Mouse (Mus musculus): ENCODE measurements around the gene Fitm1.

Fitm1 gene

GRCm38 (mm10) chr14:55575302-55575701, at the start of gene Fitm1:
Gene Fitm1 (plus strand): TSS chr14:55575617.
- in situ Hi-C loops (cut with MboI, MseI): loop anchor here (25.0 kb wide), 1 partner anchor 688 kb away; the partner anchor contains the start of genes Bcl2l2, Gm20521, Pabpn1 and Ppp1r3e

DNA sequence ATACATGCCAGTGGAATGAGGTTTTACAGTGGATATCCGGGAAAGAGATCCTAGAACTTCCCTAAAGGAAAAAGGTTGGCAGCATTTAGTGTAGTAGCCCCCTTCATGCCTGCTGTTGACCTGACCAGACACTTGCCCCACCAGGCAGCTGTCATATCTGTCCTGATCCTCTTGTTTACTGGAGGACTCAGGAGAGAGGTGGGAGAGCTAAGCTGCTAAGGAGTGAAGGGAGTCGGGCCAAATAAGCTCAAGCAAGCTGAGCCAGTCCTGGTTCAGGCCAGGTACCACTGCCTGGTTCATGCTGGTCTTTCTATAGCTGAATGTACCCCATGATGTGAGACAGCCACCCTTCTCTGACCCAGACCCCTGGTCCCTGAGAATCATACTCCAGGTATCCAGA, 48.7 kb upstream of the Fitm1 start:
- in situ Hi-C loops (cut with MboI, MseI): no loop called here

GRCm38 (mm10) chr14:55527940-55528339, 47.5 kb upstream of the Fitm1 start:
- in situ Hi-C loops (cut with MboI, MseI): no loop called here

DNA sequence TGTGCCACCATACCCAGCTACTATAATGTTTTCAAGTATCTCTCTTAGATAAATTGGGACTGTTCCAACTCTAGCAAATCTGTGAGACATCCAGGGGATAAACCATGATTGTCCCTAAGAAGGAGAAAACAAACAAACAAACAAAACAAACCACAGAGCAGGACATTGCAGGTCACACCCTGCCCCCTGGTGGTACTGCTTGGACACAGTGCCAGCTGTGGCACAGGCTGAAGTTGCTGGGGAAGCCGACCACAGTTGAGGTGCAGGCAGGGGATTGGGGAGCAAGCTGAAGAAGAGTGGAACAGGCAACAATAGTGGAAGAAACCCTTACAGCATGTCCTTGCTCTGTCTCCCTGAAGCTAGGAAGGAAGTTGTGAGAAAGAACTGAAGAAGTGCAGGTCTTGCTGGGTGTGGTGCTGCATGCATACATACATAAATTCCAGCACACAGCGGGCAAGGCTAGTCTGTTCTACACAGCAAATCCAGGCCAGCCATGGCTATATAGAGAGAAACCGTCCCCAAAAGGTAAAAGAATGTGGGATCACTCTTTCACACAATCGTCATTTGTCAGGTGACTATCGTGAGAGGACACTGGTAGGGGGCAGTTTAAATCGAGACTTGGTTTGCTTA, 39.2 kb upstream of the Fitm1 start:
- in situ Hi-C loops (cut with MboI, MseI): no loop called here

GRCm38 (mm10) chr14:55540067-55540786, 35.2 kb upstream of the Fitm1 start, which contains the start of gene Pck2:
Gene Pck2 (plus strand): TSS chr14:55540266.
- in situ Hi-C loops (cut with MboI, MseI): no loop called here

DNA sequence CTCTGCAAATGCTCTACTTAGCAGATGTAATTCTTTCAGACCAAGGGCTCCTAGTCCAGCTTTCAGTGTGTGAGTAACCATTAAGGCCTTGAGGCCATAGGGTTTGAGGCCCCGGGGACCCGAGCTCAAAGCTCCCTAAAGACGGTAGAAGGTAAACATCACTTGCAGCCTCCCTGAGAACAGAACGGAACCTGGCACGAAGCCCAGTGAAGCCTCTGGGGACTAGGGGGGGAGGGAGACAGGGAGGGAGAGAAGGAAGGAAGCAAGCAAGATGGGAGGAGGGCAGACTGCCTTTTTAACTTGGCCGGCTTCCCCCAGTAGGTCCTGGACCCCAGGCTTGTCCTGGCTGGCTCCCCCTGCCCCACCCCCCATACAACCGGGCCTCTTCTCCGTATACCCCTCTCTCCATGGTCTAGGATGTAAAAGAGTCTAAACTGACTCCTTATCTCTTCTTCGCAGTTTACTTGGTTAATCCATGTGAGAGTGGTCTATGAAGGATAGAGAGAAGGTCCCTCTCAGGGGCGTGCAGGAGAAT, 34.6 kb upstream of the Fitm1 start:
- in situ Hi-C loops (cut with MboI, MseI): no loop called here

GRCm38 (mm10) chr14:55542268-55542667, 33.1 kb upstream of the Fitm1 start:
- in situ Hi-C loops (cut with MboI, MseI): no loop called here

DNA sequence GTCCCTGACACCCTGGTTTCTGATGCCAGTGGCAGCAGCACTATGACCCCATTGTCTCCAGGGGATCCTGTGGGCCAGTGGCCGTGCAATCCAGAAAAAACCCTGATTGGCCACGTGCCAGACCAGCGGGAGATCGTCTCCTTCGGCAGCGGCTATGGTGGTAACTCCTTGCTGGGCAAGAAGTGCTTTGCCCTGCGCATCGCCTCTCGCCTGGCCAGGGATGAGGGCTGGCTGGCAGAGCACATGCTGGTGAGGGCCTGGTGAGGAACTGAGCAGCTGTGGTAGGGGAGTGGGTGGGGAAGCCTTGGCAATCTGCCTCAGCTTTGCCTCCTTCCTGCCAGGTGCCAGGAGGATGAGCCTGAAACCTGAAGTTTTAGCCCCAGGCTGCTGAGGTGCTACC, 31.1 kb upstream of the Fitm1 start:
- in situ Hi-C loops (cut with MboI, MseI): no loop called here

DNA sequence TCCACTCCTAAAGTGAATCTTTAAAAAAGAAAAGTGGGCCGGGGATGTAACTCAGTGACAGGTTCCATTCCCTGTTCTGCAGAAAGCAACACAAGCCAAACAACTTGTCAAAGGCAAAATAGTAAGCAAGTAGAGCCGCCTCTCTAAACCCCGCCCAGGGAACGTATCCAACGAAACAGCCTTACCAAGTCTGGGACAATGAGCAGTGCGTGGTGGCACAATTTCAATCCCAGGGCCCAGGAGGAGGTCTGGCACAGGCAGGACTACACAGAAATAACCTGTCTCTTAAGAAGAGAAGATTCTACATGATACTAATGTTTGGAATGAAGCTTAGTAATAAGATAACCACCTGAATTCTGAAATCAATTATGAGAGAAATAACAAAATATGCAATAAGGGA, 25.2 kb upstream of the Fitm1 start:
- in situ Hi-C loops (cut with MboI, MseI): no loop called here

DNA sequence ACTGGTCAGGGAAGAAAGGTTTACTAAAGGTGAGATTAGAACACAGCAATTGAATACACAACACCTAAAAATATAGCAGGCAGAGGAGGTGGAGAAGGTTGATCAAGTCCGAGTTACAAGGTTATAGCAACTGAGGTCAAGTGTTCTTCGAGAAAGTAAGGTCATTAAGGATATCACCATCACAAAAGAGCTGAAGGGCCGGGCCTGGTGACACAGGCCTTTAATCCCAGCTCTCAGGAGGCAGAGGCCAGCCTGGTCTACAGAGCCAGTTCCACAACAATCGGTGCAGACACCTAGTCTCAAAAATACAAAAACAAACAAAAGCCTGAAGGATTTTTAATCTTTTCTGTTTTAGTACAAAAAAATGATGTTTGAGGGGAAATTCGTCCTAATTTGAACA, 24.1 kb upstream of the Fitm1 start:
- in situ Hi-C loops (cut with MboI, MseI): no loop called here

- in situ Hi-C loops (cut with MboI, MseI): no loop called here
Observed at GRCm38 (mm10) chr14:55551794-55552193, 23.6 kb upstream of the Fitm1 start.

- in situ Hi-C loops (cut with MboI, MseI): no loop called here
Observed at GRCm38 (mm10) chr14:55554635-55555034, 20.8 kb upstream of the Fitm1 start.

- in situ Hi-C loops (cut with MboI, MseI): no loop called here
Observed at GRCm38 (mm10) chr14:55555788-55556187, 19.6 kb upstream of the Fitm1 start.

DNA sequence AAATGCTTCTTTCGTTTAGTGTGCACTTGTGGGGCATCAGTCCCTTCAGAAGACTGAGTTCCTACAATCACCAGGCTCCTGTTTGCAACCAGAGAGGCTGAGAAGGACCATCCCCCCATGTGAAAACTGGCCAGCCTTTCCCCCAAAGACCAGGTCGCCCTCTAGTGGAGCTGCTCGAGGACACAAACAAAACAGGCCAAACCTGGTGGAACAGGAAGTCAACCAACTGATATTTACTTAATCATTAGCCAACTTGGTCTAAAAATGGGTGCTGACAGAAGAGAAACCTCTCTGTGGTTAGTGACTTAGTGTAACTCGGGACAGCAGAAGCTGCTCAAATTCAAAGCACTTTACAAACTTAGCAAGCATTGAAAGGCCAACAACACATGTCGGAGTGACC, 18.4 kb upstream of the Fitm1 start:
- in situ Hi-C loops (cut with MboI, MseI): no loop called here

DNA sequence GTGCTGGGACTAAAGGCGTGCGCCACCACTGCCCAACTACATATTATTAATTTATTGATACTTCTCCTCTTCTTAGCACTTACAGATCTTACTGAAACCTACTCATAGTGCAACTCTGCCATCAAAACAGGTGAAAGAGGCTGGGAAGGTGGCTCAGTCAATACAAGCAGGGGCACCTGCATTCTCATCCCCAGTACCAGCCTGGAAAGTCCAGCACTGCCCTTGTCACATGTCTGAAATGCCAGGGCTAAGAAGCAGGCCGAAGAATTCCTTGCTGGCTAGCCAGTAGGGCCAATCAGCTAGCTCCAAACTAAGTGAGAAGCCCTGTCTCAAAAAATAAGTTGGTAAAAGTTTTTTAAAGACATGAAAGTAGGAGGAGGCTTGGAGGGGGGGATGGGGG, 17.8 kb upstream of the Fitm1 start:
- in situ Hi-C loops (cut with MboI, MseI): no loop called here

DNA sequence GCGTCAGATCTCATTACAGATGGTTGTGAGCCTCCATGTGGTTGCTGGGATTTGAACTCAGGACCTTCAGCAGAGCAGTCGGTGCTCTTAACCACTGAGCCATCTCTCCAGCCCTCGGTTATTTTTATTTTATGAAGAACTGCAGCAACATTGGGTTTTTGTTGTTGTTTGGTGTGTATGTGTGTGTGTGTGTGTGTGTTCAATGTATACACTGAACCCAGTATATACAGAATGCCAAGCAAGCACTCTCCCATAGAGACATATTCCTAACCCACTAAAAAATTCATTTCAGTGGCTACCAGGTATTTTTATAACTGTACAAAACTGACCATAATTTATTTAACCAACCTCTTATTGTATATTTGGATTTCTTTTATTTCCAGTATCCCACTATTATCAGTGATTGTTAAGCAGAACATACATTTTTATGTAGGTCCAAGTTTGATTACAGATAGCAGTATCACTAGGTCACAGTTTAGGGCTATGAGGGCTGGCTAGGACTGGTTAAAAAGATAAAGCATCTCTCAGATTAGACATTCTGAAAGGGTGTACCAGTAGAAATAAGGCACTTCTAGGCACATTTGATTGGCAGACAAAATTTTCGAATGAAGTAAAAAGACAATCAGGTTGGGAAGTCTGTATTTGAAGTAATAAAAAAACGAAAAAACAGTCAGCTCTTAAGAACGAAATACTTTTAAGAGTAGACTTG, 16.5 kb upstream of the Fitm1 start:
- in situ Hi-C loops (cut with MboI, MseI): no loop called here

- in situ Hi-C loops (cut with MboI, MseI): no loop called here
Observed at GRCm38 (mm10) chr14:55559799-55560201, 15.6 kb upstream of the Fitm1 start, which contains the start of gene Dcaf11. Gene Dcaf11 (plus strand): TSS chr14:55560006.

- in situ Hi-C loops (cut with MboI, MseI): no loop called here
Observed at GRCm38 (mm10) chr14:55560202-55561073, 15.0 kb upstream of the Fitm1 start, which contains the start of gene A730061H03Rik. Gene A730061H03Rik (minus strand): TSS chr14:55560406.

DNA sequence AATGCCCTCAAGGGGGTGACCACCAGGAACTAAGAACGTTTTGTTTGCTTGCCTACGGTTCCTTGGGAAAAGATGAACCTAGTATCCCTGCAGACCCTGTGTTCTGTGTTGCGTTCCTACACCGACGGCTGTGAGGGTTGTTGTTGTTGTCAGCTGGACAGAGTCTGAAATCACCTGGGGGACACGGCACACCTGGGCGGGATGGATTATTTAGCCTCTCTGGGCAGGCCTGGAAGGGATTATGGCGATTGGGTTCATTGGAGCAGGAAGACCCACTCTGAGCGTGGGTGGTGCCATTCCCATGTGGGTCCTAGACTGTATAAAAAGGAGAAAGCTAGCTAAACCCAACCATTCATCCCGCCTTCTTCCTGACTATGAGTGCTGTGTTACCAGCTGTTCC, 13.6 kb upstream of the Fitm1 start:
- in situ Hi-C loops (cut with MboI, MseI): no loop called here

- in situ Hi-C loops (cut with MboI, MseI): no loop called here
Observed at GRCm38 (mm10) chr14:55563249-55563648, 12.2 kb upstream of the Fitm1 start.

- in situ Hi-C loops (cut with MboI, MseI): no loop called here
Observed at GRCm38 (mm10) chr14:55565748-55566147, 9.7 kb upstream of the Fitm1 start.

All from regulatory T cell (primary cell).